Mouse (Mus musculus): ENCODE measurements around the gene Copz1.

DNA sequence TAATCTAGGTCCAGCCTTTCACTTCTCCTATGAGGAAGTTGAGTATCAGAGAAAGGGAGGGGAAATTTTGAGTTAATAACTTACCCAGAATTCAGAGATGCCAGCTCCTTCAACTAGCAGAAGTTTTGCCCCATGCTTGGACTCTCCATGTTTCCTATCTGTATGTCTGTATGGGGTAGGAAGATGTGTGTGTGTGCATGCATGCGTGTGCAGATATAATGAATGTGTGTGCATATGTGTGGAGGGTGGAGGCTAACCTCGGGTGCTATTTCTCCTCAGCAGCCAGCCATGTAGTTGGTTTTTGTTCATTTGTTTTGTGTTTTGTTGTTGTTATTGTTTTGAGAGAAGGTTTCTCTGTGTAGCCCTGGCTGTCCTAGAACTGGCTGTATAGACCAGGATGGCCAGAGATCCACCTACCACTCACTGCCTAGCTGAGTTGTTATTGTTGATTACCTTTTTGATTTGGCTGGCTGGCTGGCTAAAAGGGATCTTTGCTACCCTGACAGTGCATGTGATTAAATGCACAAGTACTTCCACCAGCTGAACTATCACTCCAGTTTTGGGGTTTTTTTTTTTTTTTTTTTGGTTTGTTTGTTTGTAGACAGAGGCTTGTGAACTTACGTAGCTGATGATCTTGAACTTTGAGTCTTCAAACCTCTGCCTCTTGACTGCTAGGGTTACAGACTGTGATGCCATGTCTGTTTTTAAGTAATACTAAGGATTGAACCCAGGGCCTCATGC lies 9.1 kb downstream of the Copz1 start:
- no peak for TF ChIP-seq CTCF (IDR thresholded peaks at IDR 0.05; ENCODE audit: low read depth)
- TF ChIP-seq EP300 (IDR thresholded peaks at IDR 0.05; ENCODE audit: low read depth), result no peak
